Mouse (Mus musculus) liver, embryonic 14.5 days (tissue): ENCODE data around the gene Pde6d. TPM values are rescaled to one million over a fixed set of nuclear protein-coding genes. Genes with fewer than 3 reads are reported as not detected.

Experiments
- ATAC-seq: fragments of 200-750 bp; cut with Nextera tagmentation; 2 replicates; pipeline ENCODE4 v1.8.0; 2017; ENCODE audit warnings: moderate number of reproducible peaks, mild to moderate bottlenecking, moderate library complexity; ENCODE audit not compliant: insufficient read depth
- DNase-seq, 3 experiments: peaks; one replicate each; pipeline ENCODE4 v3.0.0-alpha.2; 2012 to 2013; ENCODE audit warnings: low read depth in 3 of 3, low spot score in 3 of 3
- H3K27ac ChIP-seq: fragments of 300-500 bp; sonication (generic); 2 replicates; pipeline ENCODE4 v1.5.1; 2014; ENCODE audit warnings: moderate library complexity, mild to moderate bottlenecking, control low read depth, inconsistent platforms
- H3K27me3 ChIP-seq: fragments of 300-500 bp; sonication (generic); 2 replicates; pipeline ENCODE4 v1.6.1; 2014; ENCODE audit warnings: mild to moderate bottlenecking, low read length, moderate library complexity; ENCODE audit not compliant: control insufficient read depth, insufficient read depth
- H3K36me3 ChIP-seq: fragments of 300-500 bp; sonication (generic); replicated peaks from 2 replicates; pipeline ENCODE4 v1.6.1; 2014; ENCODE audit warnings: low read depth; ENCODE audit not compliant: control insufficient read depth, insufficient read depth
- H3K4me1 ChIP-seq, 2 experiments: fragments of 200-500 bp in 1 of 2; fragments of 300-500 bp in 1 of 2; sonication (generic) in 1 of 2; replicated peaks; 2 replicates each; pipeline ENCODE4 v1.6.1; 2012 to 2014; ENCODE audit warnings: antibody characterized with exemption in 1 of 2, inconsistent platforms in 1 of 2, low read length in 1 of 2; ENCODE audit not compliant: control insufficient read depth in 2 of 2, insufficient read depth in 2 of 2
- H3K4me2 ChIP-seq: fragments of 300-500 bp; sonication (generic); 2 replicates; pipeline ENCODE4 v1.6.1; 2014; ENCODE audit warnings: low read depth, mild to moderate bottlenecking, control low read depth, moderate library complexity
- H3K4me3 ChIP-seq, 2 experiments: fragments of 200-500 bp in 1 of 2; fragments of 300-500 bp in 1 of 2; sonication (generic) in 1 of 2; 2 replicates each; pipeline ENCODE4 v1.5.1; 2012 to 2014; ENCODE audit warnings: low read depth in 2 of 2, low read length in 2 of 2, mild to moderate bottlenecking in 2 of 2, control low read depth in 1 of 2, inconsistent platforms in 1 of 2, moderate library complexity in 1 of 2; ENCODE audit not compliant: insufficient read depth in 1 of 2
- H3K9ac ChIP-seq: fragments of 300-500 bp; sonication (generic); replicated peaks from 2 replicates; pipeline ENCODE4 v1.6.1; 2014; ENCODE audit warnings: mild to moderate bottlenecking, control low read depth, moderate library complexity
- H3K9me3 ChIP-seq: fragments of 300-500 bp; sonication (generic); 2 replicates; pipeline ENCODE4 v1.6.1; 2016; ENCODE audit warnings: low read length, mixed read lengths; ENCODE audit not compliant: control insufficient read depth
- CTCF ChIP-seq: IDR thresholded peaks from 2 replicates; pipeline ENCODE4 v1.5.1; 2016; ENCODE audit warnings: antibody characterized with exemption, low read depth, control low read depth
- EP300 ChIP-seq: IDR thresholded peaks from 2 replicates; pipeline ENCODE4 v1.6.1; 2016; ENCODE audit warnings: antibody characterized with exemption, low read depth
- WGBS: fragments of 180-500 bp; shearing (Covaris S2); extraction: QIAGEN DNeasy Blood & Tissue Kit; methylation state at CpG from one replicate; pipeline ENCODE4 v1.1.7; 2014; ENCODE audit not compliant: insufficient replicate concordance; 5-methylcytosine and 5-hydroxymethylcytosine counted together
- polyA plus RNA-seq, 2 experiments: library from polyadenylated mRNA; depleted of rRNA in 1 of 2; stranded (reverse) in 1 of 2; unstranded in 1 of 2; fragments of >200 nt; fragmentation: Nextera tagmentation in 1 of 2; extraction: Ambion mirVana in 1 of 2; gene quantifications; 2 replicates each; pipeline versions ENCODE4 v1.2.1 to v1.2.3; 2012 to 2014

Gene Pde6d
- polyA plus RNA-seq, 2 experiments = 20.0 to 23.6 TPM

DNA sequence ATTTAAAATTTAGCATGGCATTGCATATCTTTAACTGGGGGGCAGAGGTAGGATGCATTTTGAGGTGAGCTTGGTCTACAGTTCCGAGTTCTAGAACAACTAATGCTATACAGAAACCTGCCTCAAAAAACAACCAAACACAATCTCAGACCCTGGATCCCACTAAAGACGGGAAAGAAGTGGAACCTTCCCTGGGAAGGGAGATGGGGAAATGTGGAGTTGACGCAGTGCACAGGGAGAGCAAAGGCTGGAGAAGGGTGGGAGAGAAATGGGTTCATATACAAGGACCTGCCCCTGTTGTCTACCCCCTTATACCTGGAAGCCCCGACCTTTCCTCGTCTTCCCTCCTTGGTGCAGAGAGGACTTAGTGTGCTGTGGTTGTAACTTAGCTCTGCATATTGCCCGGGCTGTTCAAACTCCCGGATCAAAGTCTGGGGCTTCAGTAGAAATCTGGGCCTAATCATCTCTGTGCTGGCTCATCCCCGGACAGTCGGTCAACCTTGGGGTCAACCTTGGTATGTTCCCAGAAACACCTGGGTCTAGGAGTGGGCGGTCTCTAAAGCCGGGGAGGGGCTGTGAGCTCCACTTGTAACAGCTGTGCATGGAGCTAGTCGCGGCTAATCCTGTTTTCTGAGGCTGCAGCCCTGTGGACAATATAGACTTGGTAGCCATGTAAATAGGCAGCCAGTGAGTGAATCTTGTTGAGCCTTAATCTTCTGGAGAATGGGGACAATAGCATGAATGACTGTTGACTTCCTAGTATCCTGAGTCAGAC, 50.7 kb downstream of the Pde6d start:
- no peak overlapping the region for H3K4me2 ChIP-seq
- no peak for DNase-seq
- H3K27ac ChIP-seq = peak overlapping the region; percentile 51
- peaks cover 5 to 15% of the 10 kb centered on the region in 2 experiments for H3K4me1 ChIP-seq
- H3K4me3 ChIP-seq = no peak overlapping the region
- H3K27me3 ChIP-seq = no peaks in the 10 kb centered on the region
- peak; percentile 3 for ATAC-seq
- TF ChIP-seq EP300 = no peak
- no peak for TF ChIP-seq CTCF
- H3K36me3 ChIP-seq = peaks cover 26% of the 10 kb centered on the region
- H3K9me3 ChIP-seq = no peaks in the 10 kb centered on the region
- H3K9ac ChIP-seq = no peak overlapping the region
- WGBS = 9% methylated on average over 13 of the region's 13 CpGs

DNA sequence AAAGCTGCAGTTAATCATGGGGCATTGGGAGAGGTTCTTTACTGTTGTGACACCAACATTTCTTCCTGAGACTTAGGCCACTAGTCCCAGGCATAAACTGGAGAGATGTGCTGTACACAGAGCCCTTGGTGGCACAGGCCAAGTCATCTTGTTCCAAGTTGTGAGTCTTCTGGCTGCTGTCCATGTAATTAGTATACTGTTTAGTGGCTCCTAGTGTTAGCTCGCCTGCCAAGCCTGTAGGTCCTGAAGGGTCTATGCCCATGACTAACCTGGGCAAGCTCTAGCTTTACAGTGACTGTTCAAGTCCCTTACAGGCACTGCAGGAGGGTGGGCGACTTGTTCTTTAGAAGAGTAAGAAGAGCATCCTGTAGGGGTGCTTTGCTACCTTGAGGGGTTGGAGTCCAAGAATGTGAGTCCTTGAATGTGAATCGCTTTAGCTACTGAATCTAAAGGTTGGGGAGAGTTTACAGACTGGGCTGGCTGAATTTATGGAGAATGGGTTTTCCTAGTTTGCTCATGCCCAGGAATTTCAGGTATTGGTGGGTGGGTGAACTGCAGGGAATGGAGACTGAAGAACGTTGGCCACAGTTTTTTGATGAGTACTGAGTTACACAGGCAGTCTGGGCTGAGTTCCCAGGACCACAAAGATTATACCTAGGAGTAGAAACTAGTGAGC, 51.4 kb downstream of the Pde6d start:
- WGBS = 35% methylated on average over 4 of the region's 4 CpGs
- Histone ChIP-seq H3K9ac (no peak overlapping the region), H3K27ac (peak overlapping the region; percentile 46), H3K36me3 (peaks cover 26% of the 10 kb centered on the region), H3K4me3 (no peak overlapping the region), H3K9me3 (no peaks in the 10 kb centered on the region), H3K4me2 (no peak overlapping the region), H3K4me1 (peaks cover 5 to 15% of the 10 kb centered on the region in 2 experiments), H3K27me3 (no peaks in the 10 kb centered on the region)
- ATAC-seq (no peak), DNase-seq (no peak)
- no peak for TF ChIP-seq CTCF
- TF ChIP-seq EP300 = 0 out of 2 replicates have a peak, but pooled peaks have one; percentile 16

DNA sequence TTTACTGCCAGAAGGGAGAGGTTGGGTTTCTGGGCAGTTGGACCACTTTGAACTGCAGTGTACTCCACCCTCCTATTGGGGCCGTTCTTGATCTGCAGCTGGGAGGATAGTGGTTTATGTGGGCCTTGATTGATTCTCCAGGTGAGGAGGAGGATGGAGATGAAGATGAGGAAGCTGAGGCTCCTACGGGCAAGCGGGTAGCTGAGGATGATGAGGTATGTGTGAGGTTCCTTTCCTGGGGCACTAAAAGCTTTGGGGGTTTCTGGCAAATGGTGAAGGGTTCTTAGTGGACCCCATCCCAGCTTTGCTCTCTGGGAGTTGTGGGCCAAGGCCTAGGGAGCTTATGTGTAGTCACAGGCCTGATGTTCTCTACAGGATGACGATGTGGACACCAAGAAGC, 52.8 kb downstream of the Pde6d start:
- peaks cover 26% of the 10 kb centered on the region for H3K36me3 ChIP-seq
- H3K4me2 ChIP-seq = peak overlapping the region; percentile 100
- no peaks in the 10 kb centered on the region for H3K9me3 ChIP-seq
- TF ChIP-seq CTCF = no peak
- TF ChIP-seq EP300 = no peak
- H3K9ac ChIP-seq = peak overlapping the region; percentile 100
- no peaks in the 10 kb centered on the region for H3K27me3 ChIP-seq
- H3K4me1 ChIP-seq = peaks cover 9 to 20% of the 10 kb centered on the region in 2 experiments
- DNase-seq (no peak), ATAC-seq (no peak)
- H3K27ac ChIP-seq = peak overlapping the region; percentile 93
- WGBS = 42% methylated on average over 4 of the region's 4 CpGs
- peak overlapping the region; percentile 83 to 100 for H3K4me3 ChIP-seq

DNA sequence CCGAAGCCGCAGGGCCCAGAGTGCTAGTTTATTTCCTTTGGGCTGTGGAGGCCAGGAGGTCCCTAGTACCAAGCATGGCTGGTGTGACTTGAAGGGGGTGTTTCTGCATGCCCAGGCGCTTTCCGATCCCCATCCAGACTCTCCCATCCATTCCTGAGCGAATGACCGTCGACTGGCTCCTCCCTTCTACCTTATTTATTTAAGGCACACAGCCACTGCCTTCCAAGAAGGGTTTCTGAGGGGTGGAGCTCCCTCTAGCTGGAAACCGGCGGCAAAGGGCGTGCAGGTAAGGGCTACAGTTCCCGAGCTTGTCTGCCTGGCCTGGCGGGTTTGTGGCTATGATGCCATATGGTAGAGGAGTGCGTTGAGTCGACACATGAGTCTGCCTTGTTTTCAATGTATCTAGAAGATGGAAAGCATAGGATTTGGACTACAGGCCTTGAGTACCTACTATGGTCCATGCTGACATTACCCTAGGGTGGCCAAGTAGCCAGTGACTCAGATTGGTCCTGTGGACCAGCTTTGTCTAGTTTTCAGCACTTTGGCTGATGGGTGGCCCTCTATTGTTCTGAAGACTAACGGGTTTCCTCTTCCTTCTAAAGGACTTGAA, 53.8 kb downstream of the Pde6d start:
- Histone ChIP-seq H3K9ac (peak overlapping the region; percentile 100), H3K4me1 (peaks cover 17 to 29% of the 10 kb centered on the region in 2 experiments), H3K27ac (peak overlapping the region; percentile 93), H3K4me3 (peak overlapping the region; percentile 83 to 100), H3K27me3 (no peaks in the 10 kb centered on the region), H3K36me3 (peaks cover 26% of the 10 kb centered on the region), H3K9me3 (no peaks in the 10 kb centered on the region), H3K4me2 (peak overlapping the region; percentile 100)
- TF ChIP-seq CTCF = peak; percentile 49
- no peak for TF ChIP-seq EP300
- under 1% methylated on average over 15 of the region's 15 CpGs for WGBS
- ATAC-seq = no peak
- peak; percentile 54 to 73 (median 57) for DNase-seq
